Mouse (Mus musculus): ENCODE data around the gene Tspan18.

- no peak for TF ChIP-seq CTCF (IDR thresholded peaks at IDR 0.05; ENCODE audit: borderline replicate concordance, extremely low read depth, insufficient read depth, insufficient read length)
- no peak for TF ChIP-seq POLR2A (IDR thresholded peaks at IDR 0.05; ENCODE audit: borderline replicate concordance, extremely low read depth, insufficient read depth, insufficient read length, poor library complexity, severe bottlenecking)
Measured at GRCm38 (mm10) chr2:93177668-93178312, 156.5 kb downstream of the Tspan18 start.

Data from brain, embryonic 14.5 days (tissue).